Mouse (Mus musculus) limb, embryonic 13.5 days (tissue): ENCODE data around the gene Fam120b. TPM values are rescaled to one million over a fixed set of nuclear protein-coding genes. Genes with fewer than 3 reads are reported as not detected.

Source experiments
- ATAC-seq: fragments of 200-750 bp; cut with Nextera tagmentation; 2 replicates; pipeline ENCODE4 v1.8.0; 2017; ENCODE audit warnings: low read depth, moderate number of reproducible peaks, moderate TSS enrichment; ENCODE audit not compliant: low FRiP score
- H3K27ac ChIP-seq: fragments of 300-500 bp; sonication (generic); 2 replicates; pipeline ENCODE4 v1.5.1; 2015; ENCODE audit warnings: inconsistent platforms, mild to moderate bottlenecking, moderate library complexity
- H3K27me3 ChIP-seq: fragments of 300-500 bp; sonication (generic); 2 replicates; pipeline ENCODE4 v1.6.1; 2015; ENCODE audit warnings: mild to moderate bottlenecking, inconsistent platforms
- H3K36me3 ChIP-seq: fragments of 300-500 bp; sonication (generic); 2 replicates; pipeline ENCODE4 v1.6.1; 2015; ENCODE audit warnings: inconsistent platforms, mild to moderate bottlenecking, moderate library complexity
- H3K4me1 ChIP-seq: fragments of 300-500 bp; sonication (generic); 2 replicates; pipeline ENCODE4 v1.6.1; 2015; ENCODE audit warnings: inconsistent platforms
- H3K4me2 ChIP-seq: fragments of 300-500 bp; sonication (generic); replicated peaks from 2 replicates; pipeline ENCODE4 v1.6.1; 2015; ENCODE audit warnings: inconsistent platforms, mild to moderate bottlenecking, moderate library complexity
- H3K4me3 ChIP-seq: fragments of 300-500 bp; sonication (generic); 2 replicates; pipeline ENCODE4 v1.5.1; 2015; ENCODE audit warnings: moderate library complexity, mild to moderate bottlenecking, inconsistent platforms
- H3K9ac ChIP-seq: fragments of 300-500 bp; sonication (generic); 2 replicates; pipeline ENCODE4 v1.6.1; 2015; ENCODE audit warnings: mild to moderate bottlenecking, inconsistent platforms
- H3K9me3 ChIP-seq: fragments of 300-500 bp; sonication (generic); 2 replicates; pipeline ENCODE4 v1.6.1; 2016; ENCODE audit warnings: inconsistent platforms
- WGBS: fragments of 180-500 bp; shearing (Covaris S2); methylation state at CpG from one replicate; pipeline ENCODE4 v1.1.7; 2015; 5-methylcytosine and 5-hydroxymethylcytosine counted together
- polyA plus RNA-seq: library from polyadenylated mRNA; unstranded; fragments of >200 nt; fragmentation: Nextera tagmentation; extraction: Ambion mirVana; gene quantifications from 2 replicates; pipeline ENCODE4 v1.2.1, GENCODE M21; 2015

The Fam120b gene
- polyA plus RNA-seq, 1 experiment from 2014 or later, result 34.5 TPM

- 50% methylated on average over 7 of the region's 7 CpGs for WGBS
- ATAC-seq, result no peak
- Histone ChIP-seq H3K9me3 (no peaks in the 10 kb centered on the region), H3K27ac (no peak overlapping the region), H3K36me3 (no peaks in the 10 kb centered on the region), H3K9ac (no peak overlapping the region), H3K27me3 (peaks cover 80% of the 10 kb centered on the region), H3K4me1 (peaks cover 17% of the 10 kb centered on the region), H3K4me2 (no peak overlapping the region; the same call in 1 of the 2 replicates), H3K4me3 (no peak overlapping the region)
Measured at GRCm38 (mm10) chr17:15381869-15382660, 13.9 kb upstream of the Fam120b start.

GRCm38 (mm10) chr17:15383360-15383759 is 12.6 kb upstream of the Fam120b start:
- no peak overlapping the region for H3K9ac ChIP-seq
- no peak overlapping the region for H3K4me2 ChIP-seq
- ATAC-seq, result no peak
- H3K27me3 ChIP-seq, result peaks cover 67% of the 10 kb centered on the region
- WGBS, result 92% methylated on average over 5 of the region's 5 CpGs
- H3K36me3 ChIP-seq, result no peaks in the 10 kb centered on the region
- no peak overlapping the region for H3K27ac ChIP-seq
- H3K9me3 ChIP-seq, result no peaks in the 10 kb centered on the region
- H3K4me1 ChIP-seq, result peaks cover 17% of the 10 kb centered on the region
- no peak overlapping the region for H3K4me3 ChIP-seq

- WGBS, result 74% methylated on average over 4 of the region's 4 CpGs
- H3K27me3 ChIP-seq, result peaks cover 22% of the 10 kb centered on the region
- no peaks in the 10 kb centered on the region for H3K9me3 ChIP-seq
- no peaks in the 10 kb centered on the region for H3K4me1 ChIP-seq
- no peaks in the 10 kb centered on the region for H3K36me3 ChIP-seq
- ATAC-seq, result no peak
- H3K27ac ChIP-seq, result no peak overlapping the region
- no peak overlapping the region for H3K4me3 ChIP-seq
- H3K4me2 ChIP-seq, result no peak overlapping the region
- H3K9ac ChIP-seq, result no peak overlapping the region
Measured at GRCm38 (mm10) chr17:15388892-15389291, 7.1 kb upstream of the Fam120b start.

- no peak overlapping the region for H3K4me2 ChIP-seq
- H3K27ac ChIP-seq, result no peak overlapping the region
- H3K27me3 ChIP-seq, result peaks cover 23% of the 10 kb centered on the region
- H3K4me3 ChIP-seq, result no peak overlapping the region
- H3K9me3 ChIP-seq, result no peaks in the 10 kb centered on the region
- ATAC-seq, result no peak
- no peak overlapping the region for H3K9ac ChIP-seq
- WGBS, result 79% methylated on average over 8 of the region's 8 CpGs
- H3K4me1 ChIP-seq, result no peaks in the 10 kb centered on the region
- H3K36me3 ChIP-seq, result no peaks in the 10 kb centered on the region
Measured at GRCm38 (mm10) chr17:15389356-15389755, 6.6 kb upstream of the Fam120b start.

- Histone ChIP-seq H3K9ac (no peak overlapping the region), H3K27me3 (no peaks in the 10 kb centered on the region), H3K4me3 (no peak overlapping the region), H3K4me2 (no peak overlapping the region), H3K36me3 (peaks cover 49% of the 10 kb centered on the region), H3K27ac (no peak overlapping the region), H3K4me1 (peaks cover 14% of the 10 kb centered on the region), H3K9me3 (no peaks in the 10 kb centered on the region)
- no peak for ATAC-seq
- WGBS, result 96% methylated on average over 17 of the region's 17 CpGs
Measured at GRCm38 (mm10) chr17:15401716-15402115, 5.7 kb downstream of the Fam120b start.

GRCm38 (mm10) chr17:15406576-15406975 is 10.6 kb downstream of the Fam120b start:
- H3K4me2 ChIP-seq, result no peak overlapping the region
- peaks cover 96% of the 10 kb centered on the region for H3K36me3 ChIP-seq
- WGBS, result 90% methylated on average over 2 of the region's 2 CpGs
- no peak for ATAC-seq
- no peaks in the 10 kb centered on the region for H3K9me3 ChIP-seq
- no peak overlapping the region for H3K9ac ChIP-seq
- H3K4me3 ChIP-seq, result no peak overlapping the region
- H3K27me3 ChIP-seq, result no peaks in the 10 kb centered on the region
- H3K27ac ChIP-seq, result no peak overlapping the region
- no peaks in the 10 kb centered on the region for H3K4me1 ChIP-seq

- H3K4me3 ChIP-seq, result no peak overlapping the region
- H3K9me3 ChIP-seq, result no peaks in the 10 kb centered on the region
- H3K4me1 ChIP-seq, result no peaks in the 10 kb centered on the region
- 90% methylated on average over 10 of the region's 10 CpGs for WGBS
- H3K27me3 ChIP-seq, result no peaks in the 10 kb centered on the region
- H3K27ac ChIP-seq, result no peak overlapping the region
- H3K9ac ChIP-seq, result no peak overlapping the region
- peaks cover 92% of the 10 kb centered on the region for H3K36me3 ChIP-seq
- no peak overlapping the region for H3K4me2 ChIP-seq
- ATAC-seq, result no peak
Measured at GRCm38 (mm10) chr17:15409261-15409660, 13.3 kb downstream of the Fam120b start.

GRCm38 (mm10) chr17:15410861-15411260 is 14.9 kb downstream of the Fam120b start:
- H3K36me3 ChIP-seq, result peaks cover 93% of the 10 kb centered on the region
- no peak overlapping the region for H3K27ac ChIP-seq
- H3K4me2 ChIP-seq, result no peak overlapping the region
- H3K4me3 ChIP-seq, result no peak overlapping the region
- no peaks in the 10 kb centered on the region for H3K27me3 ChIP-seq
- 95% methylated on average over 1 of the region's 1 CpGs for WGBS
- H3K9ac ChIP-seq, result no peak overlapping the region
- no peak for ATAC-seq
- no peaks in the 10 kb centered on the region for H3K4me1 ChIP-seq
- H3K9me3 ChIP-seq, result no peaks in the 10 kb centered on the region

GRCm38 (mm10) chr17:15416596-15417215 is 20.7 kb downstream of the Fam120b start:
- Histone ChIP-seq H3K27ac (no peak overlapping the region), H3K4me1 (no peaks in the 10 kb centered on the region), H3K4me2 (no peak overlapping the region), H3K9ac (no peak overlapping the region), H3K9me3 (no peaks in the 10 kb centered on the region), H3K36me3 (peaks cover 94% of the 10 kb centered on the region), H3K4me3 (no peak overlapping the region), H3K27me3 (no peaks in the 10 kb centered on the region)
- ATAC-seq, result no peak
- WGBS, result 88% methylated on average over 12 of the region's 12 CpGs

- peaks cover 97% of the 10 kb centered on the region for H3K36me3 ChIP-seq
- no peak for ATAC-seq
- no peaks in the 10 kb centered on the region for H3K27me3 ChIP-seq
- H3K9me3 ChIP-seq, result no peaks in the 10 kb centered on the region
- no peak overlapping the region for H3K27ac ChIP-seq
- WGBS, result 82% methylated on average over 8 of the region's 8 CpGs
- no peak overlapping the region for H3K9ac ChIP-seq
- no peak overlapping the region for H3K4me3 ChIP-seq
- H3K4me2 ChIP-seq, result no peak overlapping the region
- no peaks in the 10 kb centered on the region for H3K4me1 ChIP-seq
Measured at GRCm38 (mm10) chr17:15419534-15419933, 23.5 kb downstream of the Fam120b start.

GRCm38 (mm10) chr17:15420021-15420603 is 24.1 kb downstream of the Fam120b start:
- H3K9ac ChIP-seq, result no peak overlapping the region
- H3K4me3 ChIP-seq, result no peak overlapping the region
- no peaks in the 10 kb centered on the region for H3K27me3 ChIP-seq
- WGBS, result 83% methylated on average over 8 of the region's 8 CpGs
- no peak overlapping the region for H3K4me2 ChIP-seq
- H3K27ac ChIP-seq, result no peak overlapping the region
- no peak for ATAC-seq
- H3K4me1 ChIP-seq, result no peaks in the 10 kb centered on the region
- no peaks in the 10 kb centered on the region for H3K9me3 ChIP-seq
- peaks cover 96% of the 10 kb centered on the region for H3K36me3 ChIP-seq

GRCm38 (mm10) chr17:15421446-15421845 is 25.4 kb downstream of the Fam120b start:
- no peak overlapping the region for H3K4me3 ChIP-seq
- WGBS, result 96% methylated on average over 6 of the region's 6 CpGs
- H3K36me3 ChIP-seq, result peaks cover 96% of the 10 kb centered on the region
- H3K4me1 ChIP-seq, result no peaks in the 10 kb centered on the region
- H3K9ac ChIP-seq, result no peak overlapping the region
- no peak overlapping the region for H3K4me2 ChIP-seq
- no peak overlapping the region for H3K27ac ChIP-seq
- no peaks in the 10 kb centered on the region for H3K9me3 ChIP-seq
- no peaks in the 10 kb centered on the region for H3K27me3 ChIP-seq
- no peak for ATAC-seq
